Mouse (Mus musculus) heart, adult 2 months (tissue): ENCODE results near the gene Gm6337. TPM values are rescaled to one million over a fixed set of nuclear protein-coding genes. Genes with fewer than 3 reads are reported as not detected.
A peak's percentile ranks its signal among the peaks of the same experiment; 100 is the strongest.
"Not testable (repeated sequence)": the region's sequence is repeated elsewhere in the genome, so short reads cannot be mapped to it uniquely, and the experiment has no call there.

Experiments used
- DNase-seq, 2 experiments: peaks; one replicate each; pipeline ENCODE4 v3.0.0; 2021
- H3K27ac ChIP-seq: fragments of 200-600 bp; 2 replicates; pipeline ENCODE4 v1.8.1; 2022
- H3K27me3 ChIP-seq: fragments of 200-500 bp; 2 replicates; pipeline ENCODE4 v1.6.1; 2012; ENCODE audit warnings: mild to moderate bottlenecking, low read length, inconsistent platforms, mixed read lengths; ENCODE audit not compliant: control insufficient read depth, insufficient read depth
- H3K36me3 ChIP-seq: fragments of 200-500 bp; 2 replicates; pipeline ENCODE4 v1.6.1; 2012; ENCODE audit warnings: low read length, inconsistent platforms; ENCODE audit not compliant: control insufficient read depth, insufficient read depth
- H3K4me1 ChIP-seq: fragments of 200-500 bp; 2 replicates; pipeline ENCODE4 v1.6.1; 2011; ENCODE audit warnings: low read length; ENCODE audit not compliant: control insufficient read depth, insufficient read depth
- H3K4me3 ChIP-seq: fragments of 200-600 bp; 2 replicates; pipeline ENCODE4 v1.8.1; 2022
- H3K79me2 ChIP-seq: fragments of 200-500 bp; replicated peaks from 2 replicates; pipeline ENCODE4 v1.6.1; 2012; ENCODE audit warnings: mild to moderate bottlenecking, inconsistent platforms, low read length, moderate library complexity, mixed read lengths; ENCODE audit not compliant: control insufficient read depth, insufficient read depth
- H3K9ac ChIP-seq: fragments of 200-500 bp; 2 replicates; pipeline ENCODE4 v1.6.1; 2012; ENCODE audit warnings: low read depth, mild to moderate bottlenecking, control low read depth, inconsistent platforms, low read length, mixed read lengths
- CTCF ChIP-seq: fragments of 200-600 bp; IDR thresholded peaks from 2 replicates; pipeline ENCODE4 v1.8.1; 2022; ENCODE audit warnings: antibody characterized with exemption, mild to moderate bottlenecking, moderate library complexity
- WGBS: fragments of 180-500 bp; shearing (Covaris S2); methylation state at CpG from one replicate; pipeline ENCODE4 v1.1.7; 2018; 5-methylcytosine and 5-hydroxymethylcytosine counted together
- intact Hi-C: fragments of 180-260 bp; cut with DNase I; formaldehyde crosslinking; loops from one replicate; pipeline ENCODE4 v1.15.1; 2025
- long read RNA-seq: library from polyadenylated mRNA; stranded (forward); transcript quantifications from one replicate; pipeline ENCODE4 v2.0.0, GENCODE M21; 2021
- polyA plus RNA-seq: library from polyadenylated mRNA; depleted of rRNA; stranded (reverse); fragments of >200 nt; gene quantifications from 2 replicates; pipeline ENCODE4 v1.2.3, GENCODE M21; 2012; rRNA removed
- total RNA-seq, 2 experiments: library from RNA; stranded (reverse); gene quantifications; 2 replicates each; pipeline ENCODE4 v1.2.3; 2021

Gene Gm6337
- not detected for total RNA-seq
- not detected in 2 replicates for polyA plus RNA-seq
- long read RNA-seq = 0 reads

GRCm38 (mm10) chr14:6058167-6058566, at the start of gene Gm6337:
TSS of gene Gm6337 (minus strand) at chr14:6058267.
- H3K79me2 ChIP-seq, H3K4me1 ChIP-seq, H3K4me3 ChIP-seq, H3K27me3 ChIP-seq, H3K27ac ChIP-seq, H3K36me3 ChIP-seq, DNase-seq, H3K9ac ChIP-seq, intact Hi-C loops: not testable (repeated sequence)
- WGBS = 72% methylated on average over 4 of the region's 4 CpGs

- TF ChIP-seq CTCF = peak; percentile 47; the same call in 1 of the 2 replicates
- DNase-seq, H3K79me2 ChIP-seq, H3K4me3 ChIP-seq, H3K9ac ChIP-seq, intact Hi-C loops, H3K27ac ChIP-seq, H3K27me3 ChIP-seq, H3K4me1 ChIP-seq, H3K36me3 ChIP-seq: not testable (repeated sequence)
- 14% methylated on average over 9 of the region's 9 CpGs for WGBS
Observed at GRCm38 (mm10) chr14:6107500-6107899, 49.4 kb upstream of the Gm6337 start.

GRCm38 (mm10) chr14:6093842-6094241, 35.8 kb upstream of the Gm6337 start, which contains the start of gene Gm8206:
TSS of gene Gm8206 (minus strand) at chr14:6093942.
- H3K79me2 ChIP-seq, H3K4me3 ChIP-seq, H3K27me3 ChIP-seq, H3K4me1 ChIP-seq, intact Hi-C loops, H3K27ac ChIP-seq, DNase-seq, H3K36me3 ChIP-seq, H3K9ac ChIP-seq: not testable (repeated sequence)
- 96% methylated on average over 3 of the region's 3 CpGs for WGBS

Other genes starting within 250 kb of the Gm6337 start
- gene Gm3424, start 227.9 kb downstream of the Gm6337 start, total RNA-seq = not detected
- not detected in 2 replicates for gene Gm3424, start 227.9 kb downstream of the Gm6337 start, polyA plus RNA-seq
- gene Gm8237, start 177.9 kb downstream of the Gm6337 start, total RNA-seq = under 1 TPM; 0.16 to 0.25 TPM
- gene Gm8237, start 177.9 kb downstream of the Gm6337 start, polyA plus RNA-seq = 0.09 TPM in 1 of 2 replicates, not detected in the other
- under 1 TPM in 1 of 2 experiments, not detected in 1; 0.18 TPM for gene Gm3248, start 96.5 kb downstream of the Gm6337 start, total RNA-seq
- gene Gm3248, start 96.5 kb downstream of the Gm6337 start, polyA plus RNA-seq = 0.20 and 0.25 TPM in 2 replicates
- not detected for gene Gm3453, start 79.1 kb downstream of the Gm6337 start, total RNA-seq
- not detected in 2 replicates for gene Gm3453, start 79.1 kb downstream of the Gm6337 start, polyA plus RNA-seq
- under 1 TPM; 0.20 to 0.50 TPM for gene Gm8206, start 35.7 kb upstream of the Gm6337 start, total RNA-seq
- 0.27 and 0.41 TPM in 2 replicates for gene Gm8206, start 35.7 kb upstream of the Gm6337 start, polyA plus RNA-seq
- gene Gm3468, start 50.4 kb upstream of the Gm6337 start, total RNA-seq = not detected
- 0.12 and 0.50 TPM in 2 replicates for gene Gm3468, start 50.4 kb upstream of the Gm6337 start, polyA plus RNA-seq
- gene Gm3476, start 67.5 kb upstream of the Gm6337 start, total RNA-seq = not detected
- gene Gm3476, start 67.5 kb upstream of the Gm6337 start, polyA plus RNA-seq = not detected in 2 replicates
- gene Gm21560, start 161.0 kb upstream of the Gm6337 start, total RNA-seq = under 1 TPM in 1 of 2 experiments, not detected in 1; 0.14 TPM
- not detected in 2 replicates for gene Gm21560, start 161.0 kb upstream of the Gm6337 start, polyA plus RNA-seq
- not detected for gene Gm3411, start 229.0 kb upstream of the Gm6337 start, total RNA-seq
- gene Gm3411, start 229.0 kb upstream of the Gm6337 start, polyA plus RNA-seq = 0.20 and 1.6 TPM in 2 replicates
- gene Gm21103, start 246.6 kb upstream of the Gm6337 start, total RNA-seq = not detected
- gene Gm21103, start 246.6 kb upstream of the Gm6337 start, polyA plus RNA-seq = not detected in 2 replicates